Mouse (Mus musculus): ENCODE data around the gene Igfbp7.
"Not testable (repeated sequence)": the region's sequence is repeated elsewhere in the genome, so short reads cannot be mapped to it uniquely, and the experiment has no call there.

The Igfbp7 gene

GRCm38 (mm10) chr5:77407341-77408298 is at the start of gene Igfbp7:
TSS of gene Igfbp7 (minus strand) at chr5:77408041.
- DNase-seq (ENCODE audit: low read depth, low spot score) = no peak

- no peak for DNase-seq (ENCODE audit: low read depth, low spot score)
These were observed 44.3 kb upstream of the Igfbp7 start for GRCm38 (mm10) chr5:77452103-77452502.

- no peak for DNase-seq (ENCODE audit: low read depth, low spot score)
These were observed 41.7 kb upstream of the Igfbp7 start for GRCm38 (mm10) chr5:77449531-77449930.

- DNase-seq (ENCODE audit: low read depth, low spot score) = no peak
These were observed 37.6 kb upstream of the Igfbp7 start for GRCm38 (mm10) chr5:77445431-77445830.

GRCm38 (mm10) chr5:77443889-77444573 is 36.2 kb upstream of the Igfbp7 start:
- no peak for DNase-seq (ENCODE audit: low read depth, low spot score)

- no peak for DNase-seq (ENCODE audit: low read depth, low spot score)
These were observed 35.2 kb upstream of the Igfbp7 start for GRCm38 (mm10) chr5:77442856-77443623.

- DNase-seq (ENCODE audit: low read depth, low spot score) = no peak
These were observed 28.5 kb upstream of the Igfbp7 start for GRCm38 (mm10) chr5:77436308-77436707.

- no peak for DNase-seq (ENCODE audit: low read depth, low spot score)
These were observed 26.2 kb upstream of the Igfbp7 start for GRCm38 (mm10) chr5:77434060-77434459.

GRCm38 (mm10) chr5:77433561-77433960 is 25.7 kb upstream of the Igfbp7 start:
- no peak for DNase-seq (ENCODE audit: low read depth, low spot score)

- DNase-seq (ENCODE audit: low read depth, low spot score) = no peak
These were observed 25.3 kb upstream of the Igfbp7 start for GRCm38 (mm10) chr5:77433119-77433518.

- DNase-seq (ENCODE audit: low read depth, low spot score) = no peak
These were observed 24.6 kb upstream of the Igfbp7 start for GRCm38 (mm10) chr5:77432446-77432845.

- DNase-seq (ENCODE audit: low read depth, low spot score) = no peak
These were observed 23.2 kb upstream of the Igfbp7 start for GRCm38 (mm10) chr5:77431068-77431467.

GRCm38 (mm10) chr5:77430471-77430870 is 22.6 kb upstream of the Igfbp7 start:
- DNase-seq (ENCODE audit: low read depth, low spot score) = no peak

GRCm38 (mm10) chr5:77430049-77430448 is 22.2 kb upstream of the Igfbp7 start:
- DNase-seq (ENCODE audit: low read depth, low spot score) = no peak

GRCm38 (mm10) chr5:77428526-77428925 is 20.7 kb upstream of the Igfbp7 start:
- DNase-seq (ENCODE audit: low read depth, low spot score) = no peak

- DNase-seq (ENCODE audit: low read depth, low spot score) = no peak
These were observed 20.1 kb upstream of the Igfbp7 start for GRCm38 (mm10) chr5:77427986-77428385.

- DNase-seq (ENCODE audit: low read depth, low spot score) = no peak
These were observed 18.1 kb upstream of the Igfbp7 start for GRCm38 (mm10) chr5:77425721-77426500.

GRCm38 (mm10) chr5:77419537-77419936 is 11.7 kb upstream of the Igfbp7 start:
- not testable (repeated sequence) for DNase-seq (ENCODE audit: low read depth, low spot score)

GRCm38 (mm10) chr5:77416058-77416457 is 8.2 kb upstream of the Igfbp7 start:
- no peak for DNase-seq (ENCODE audit: low read depth, low spot score)

GRCm38 (mm10) chr5:77408530-77408929 is 689 bp upstream of the Igfbp7 start:
- DNase-seq (ENCODE audit: low read depth, low spot score) = no peak

- no peak for DNase-seq (ENCODE audit: low read depth, low spot score)
These were observed 1.4 kb downstream of the Igfbp7 start for GRCm38 (mm10) chr5:77406371-77406871.

All from c-Kit-negative CD71-positive TER-119-positive erythroid progenitor cells, embryonic 14.5 days (primary cell).